Mouse (Mus musculus): ENCODE measurements at regions not wholly inside any gene's neighbourhood (a gene's known extent, or its start where the extent isn't known, plus 50 kb on each side); places are given as distances from the start of the nearest gene placed in this dataset.

DNA sequence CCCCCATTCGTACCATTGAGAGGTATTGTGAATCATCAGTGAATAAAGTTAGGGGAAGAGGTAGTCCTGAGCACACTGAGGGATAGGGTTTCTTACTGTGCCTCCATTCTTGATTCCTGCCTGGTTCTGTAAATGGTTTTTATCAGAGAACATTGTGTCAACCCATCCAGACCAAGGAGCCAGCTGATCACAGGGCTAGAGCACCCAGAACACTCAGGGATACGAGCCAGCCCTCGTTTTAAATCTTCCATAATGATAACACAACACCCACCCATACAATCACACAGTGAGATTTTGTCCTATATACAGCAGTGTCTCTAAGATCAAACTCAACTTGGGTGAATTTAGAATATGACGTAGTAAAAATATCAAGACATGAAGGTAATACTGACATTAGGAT, 424.7 kb upstream of the BB014433 start:
- no peak for DNase-seq

DNA sequence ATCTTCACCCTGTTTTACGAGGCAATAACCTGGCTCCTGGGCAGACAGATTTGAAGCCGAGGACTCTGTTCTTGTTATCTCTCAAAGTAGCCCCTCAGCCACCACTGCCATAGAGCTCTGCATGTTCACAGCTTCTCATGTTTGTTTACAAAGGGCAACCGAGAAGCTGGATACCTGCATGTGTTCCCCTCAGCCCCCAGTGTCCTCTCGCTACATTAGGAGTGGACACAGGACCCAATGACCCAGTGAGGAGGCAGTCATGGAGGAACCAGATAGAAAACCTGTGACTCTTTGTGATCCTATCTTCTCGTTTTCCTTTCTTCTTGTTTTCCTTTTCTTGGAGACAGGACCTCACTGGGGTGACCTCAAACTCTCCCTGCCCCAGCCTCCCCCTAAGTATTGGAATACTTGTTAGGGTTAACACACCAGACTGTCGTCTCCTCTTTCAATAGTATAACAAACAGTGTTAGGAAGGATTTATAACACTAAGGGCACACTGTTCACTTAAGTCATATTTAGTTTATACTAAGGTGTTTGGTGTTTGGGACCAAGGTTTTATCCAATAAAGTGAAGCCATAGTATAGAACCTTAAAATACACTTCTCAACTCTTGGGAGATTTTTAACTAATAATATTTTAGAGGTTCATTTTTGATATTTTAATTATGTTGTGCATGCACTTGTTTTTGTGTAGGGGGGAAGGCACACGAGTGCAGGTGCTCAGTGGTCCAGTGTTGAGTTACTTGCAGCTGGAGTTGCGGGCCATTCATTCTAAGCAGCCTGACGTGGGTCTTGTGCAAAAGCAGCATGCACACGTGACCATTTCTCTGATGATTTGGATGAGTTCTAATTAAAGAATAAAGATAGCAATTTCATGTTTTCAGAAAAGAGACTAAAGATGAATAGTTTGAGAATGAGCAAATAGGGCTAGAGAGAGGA, 422.9 kb upstream of the BB014433 start:
- no peak for DNase-seq

DNA sequence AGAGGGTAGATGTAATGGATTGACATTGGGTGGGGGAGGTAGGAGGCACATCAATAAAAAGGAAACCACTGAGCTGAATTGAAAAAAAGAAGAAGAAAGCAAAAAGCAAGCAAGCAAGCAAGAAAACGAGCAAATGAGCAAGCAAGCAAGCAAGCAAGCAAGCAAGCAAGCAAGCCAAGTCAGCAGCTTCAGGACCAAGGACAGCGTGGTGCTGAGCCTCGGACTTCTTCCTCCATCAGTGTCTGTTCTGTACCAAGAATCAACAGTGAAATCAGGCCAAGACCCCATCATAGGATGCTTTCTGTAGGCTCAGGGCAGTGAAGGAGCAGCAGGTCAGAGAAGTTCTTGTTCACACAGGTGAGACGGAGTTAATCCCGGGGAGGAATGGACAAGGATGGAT, 392.7 kb upstream of the BB014433 start:
- no peak for DNase-seq

- no peak for DNase-seq
These were observed 348.8 kb upstream of the BB014433 start for GRCm38 (mm10) chr8:15394722-15395115.

DNA sequence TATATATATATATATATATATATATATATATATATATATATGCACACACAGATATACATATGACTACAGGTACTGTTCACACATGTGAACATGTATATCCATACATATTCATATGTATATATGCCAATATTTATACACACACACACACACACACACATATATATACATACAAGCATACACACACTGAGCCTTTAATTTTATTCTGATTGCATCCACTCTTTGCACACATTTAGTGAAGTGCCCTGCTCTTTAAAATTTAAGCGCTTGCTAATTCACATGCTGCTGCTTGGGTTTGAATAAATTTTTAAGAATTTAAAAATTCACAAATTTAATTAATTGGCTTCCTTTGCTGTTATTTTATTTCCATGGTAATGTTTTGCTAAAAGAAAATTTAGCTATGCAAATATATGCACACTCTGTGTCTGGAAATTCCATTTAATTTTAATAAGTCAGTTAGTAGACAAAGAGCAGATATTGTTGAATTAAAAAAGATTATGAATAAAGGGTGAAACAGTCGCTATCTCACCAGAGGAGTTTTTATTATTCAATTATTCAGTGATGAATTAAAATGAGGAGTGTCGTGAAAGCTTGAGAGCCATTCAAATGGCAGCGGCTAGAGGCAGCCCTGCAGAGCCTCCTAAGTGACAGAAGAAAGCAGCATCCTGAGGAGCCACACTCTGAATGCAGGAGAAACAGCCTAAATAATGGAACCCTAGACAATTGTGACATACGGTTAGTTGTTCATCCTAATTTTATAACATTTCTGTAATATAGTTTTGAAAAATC, 348.3 kb upstream of the BB014433 start:
- DNase-seq, result no peak

- peak; percentile 24 for DNase-seq
These were observed 346.2 kb upstream of the BB014433 start for GRCm38 (mm10) chr8:15392056-15392455.

DNA sequence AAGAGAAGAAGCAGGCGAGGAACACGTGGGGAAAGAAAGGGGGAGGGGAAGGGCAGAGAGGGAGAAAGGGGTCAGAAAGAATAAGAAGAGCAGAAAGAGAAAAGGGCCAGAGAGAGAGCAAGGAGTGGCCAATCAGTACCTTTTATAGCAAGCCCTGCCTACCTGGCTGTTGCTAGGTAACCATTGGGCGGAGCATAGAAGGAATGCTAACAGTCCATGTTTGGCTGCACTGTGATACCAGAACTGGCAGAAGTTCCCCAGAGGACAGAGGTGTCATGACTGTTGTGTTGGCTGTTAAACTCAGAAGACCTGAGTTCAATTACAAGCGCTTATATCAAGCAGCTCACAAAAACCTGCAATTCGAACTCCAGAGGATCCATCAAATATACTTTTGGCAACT, 342.9 kb upstream of the BB014433 start:
- no peak for DNase-seq

- DNase-seq, result no peak
These were observed 321.2 kb upstream of the BB014433 start for GRCm38 (mm10) chr8:15367063-15367462.

DNA sequence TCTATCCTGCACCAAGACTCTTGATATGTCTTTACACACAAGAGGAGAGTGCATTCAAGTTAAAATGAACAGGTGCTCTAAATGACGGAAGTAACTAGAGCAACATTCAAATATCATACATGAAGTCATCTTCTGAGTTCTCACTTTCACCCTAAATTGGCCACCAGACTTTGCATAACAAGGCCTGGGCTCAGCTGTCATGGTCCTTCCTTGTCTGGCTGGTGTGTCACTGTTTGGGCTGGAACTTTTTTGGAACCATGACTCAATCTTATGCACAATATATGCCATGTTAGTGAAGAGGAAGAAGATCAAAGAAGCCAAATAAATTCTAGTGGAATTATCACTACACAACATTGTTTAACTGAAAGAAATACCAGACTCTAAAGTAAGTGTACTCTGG, 318.7 kb upstream of the BB014433 start:
- DNase-seq, result no peak

- DNase-seq, result no peak
These were observed 298.3 kb upstream of the BB014433 start for GRCm38 (mm10) chr8:15344151-15344550.

DNA sequence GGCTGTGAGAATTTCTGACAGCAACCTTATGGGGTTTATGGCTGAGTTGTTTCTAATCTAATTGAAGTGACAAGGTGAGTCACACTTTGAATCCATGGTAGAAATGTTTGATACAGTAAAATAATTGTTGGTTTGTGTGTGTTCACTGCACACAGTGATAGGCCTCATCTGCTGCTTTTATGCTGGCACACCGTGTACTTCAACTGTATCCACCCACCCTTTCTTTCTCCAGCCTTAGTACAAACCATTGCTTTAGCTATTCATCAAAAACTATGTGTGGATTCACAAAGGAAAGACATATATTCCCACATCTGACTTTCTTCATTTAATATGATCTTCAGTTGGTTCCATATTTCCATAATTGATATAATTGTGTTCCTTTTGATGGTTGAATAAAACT, 297.7 kb upstream of the BB014433 start:
- DNase-seq, result no peak

GRCm38 (mm10) chr8:15334532-15334931, 288.7 kb upstream of the BB014433 start:
- DNase-seq, result no peak

- DNase-seq, result no peak
These were observed 281.4 kb upstream of the BB014433 start for GRCm38 (mm10) chr8:15327312-15327711.

GRCm38 (mm10) chr8:15323421-15323820, 277.5 kb upstream of the BB014433 start:
- no peak for DNase-seq

DNA sequence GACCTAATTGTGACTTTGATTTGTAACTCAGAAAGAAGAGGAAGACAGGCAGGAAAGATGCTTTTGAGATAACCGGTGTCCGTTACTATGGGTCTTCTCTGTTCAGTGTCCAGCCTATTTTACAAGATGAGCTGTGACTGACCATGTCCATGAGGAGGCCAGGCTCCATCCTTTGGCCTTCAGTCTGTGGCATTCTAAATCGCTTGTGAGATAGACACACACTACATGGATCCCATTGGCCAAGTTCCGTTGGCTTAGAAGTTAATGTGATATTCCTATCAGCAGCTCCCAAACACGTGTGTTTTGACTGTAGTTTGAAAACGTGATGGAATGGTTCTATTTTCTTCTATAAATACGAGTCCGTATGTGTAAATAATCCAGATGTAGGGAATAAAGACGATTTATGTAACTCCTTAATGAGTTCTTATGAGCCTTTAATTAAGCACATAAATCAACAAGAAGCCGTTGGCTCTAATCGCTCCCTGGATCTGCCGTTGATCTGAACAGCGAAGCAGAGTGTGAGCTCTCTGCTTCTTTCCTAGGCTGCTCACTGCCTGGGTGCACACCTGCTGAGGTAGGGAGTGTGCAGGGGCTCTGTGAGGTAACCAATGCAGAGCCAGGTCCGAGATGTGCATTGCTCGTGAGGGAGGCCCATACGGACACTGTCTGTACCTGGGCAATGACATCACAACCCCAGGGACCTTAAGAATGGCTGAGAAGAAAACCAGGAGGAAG, 272.4 kb upstream of the BB014433 start:
- DNase-seq, result no peak

DNA sequence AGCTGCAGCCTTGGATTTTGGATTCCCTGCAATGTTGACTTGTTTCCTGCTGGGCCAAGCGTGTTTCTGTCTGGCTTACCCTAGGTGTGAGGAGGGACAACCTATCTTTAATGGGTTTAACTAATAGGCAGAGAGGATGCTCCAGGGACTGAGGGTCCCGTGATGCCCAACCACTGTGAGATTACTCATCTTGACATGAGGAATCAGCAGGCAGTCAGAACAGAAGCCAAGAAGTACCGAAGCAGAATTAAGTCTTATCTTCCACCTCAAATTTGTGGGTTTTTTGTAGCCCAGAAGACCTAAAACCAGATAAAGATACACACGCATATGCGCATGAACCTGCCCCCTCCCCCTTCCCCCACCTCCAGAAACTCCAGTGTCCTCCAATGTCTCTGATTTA, 267.6 kb upstream of the BB014433 start:
- DNase-seq, result no peak

GRCm38 (mm10) chr8:15311509-15311908, 265.6 kb upstream of the BB014433 start:
- no peak for DNase-seq

GRCm38 (mm10) chr8:15311045-15311444, 265.2 kb upstream of the BB014433 start:
- no peak for DNase-seq

- no peak for DNase-seq
These were observed 258.3 kb upstream of the BB014433 start for GRCm38 (mm10) chr8:15304143-15304677.

DNA sequence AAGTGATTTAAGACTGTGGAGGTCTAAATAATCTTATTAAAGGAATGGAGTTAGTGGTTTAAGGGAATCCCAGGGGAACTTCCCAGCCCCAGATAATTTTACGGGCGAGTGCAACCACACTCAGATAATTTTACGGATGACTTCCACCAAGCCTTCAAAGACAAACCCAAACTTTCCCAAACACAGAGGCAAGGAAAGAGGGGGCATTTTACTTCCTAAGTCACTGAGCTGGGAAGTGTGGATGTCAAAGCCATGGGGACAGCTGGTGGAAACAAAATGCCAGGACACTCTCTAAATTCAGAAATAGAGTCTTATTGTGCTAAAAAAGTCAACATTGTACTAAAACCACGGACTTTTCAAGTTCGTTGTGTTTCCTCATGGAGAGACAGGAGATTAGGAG, 227.9 kb upstream of the BB014433 start:
- DNase-seq, result no peak

DNA sequence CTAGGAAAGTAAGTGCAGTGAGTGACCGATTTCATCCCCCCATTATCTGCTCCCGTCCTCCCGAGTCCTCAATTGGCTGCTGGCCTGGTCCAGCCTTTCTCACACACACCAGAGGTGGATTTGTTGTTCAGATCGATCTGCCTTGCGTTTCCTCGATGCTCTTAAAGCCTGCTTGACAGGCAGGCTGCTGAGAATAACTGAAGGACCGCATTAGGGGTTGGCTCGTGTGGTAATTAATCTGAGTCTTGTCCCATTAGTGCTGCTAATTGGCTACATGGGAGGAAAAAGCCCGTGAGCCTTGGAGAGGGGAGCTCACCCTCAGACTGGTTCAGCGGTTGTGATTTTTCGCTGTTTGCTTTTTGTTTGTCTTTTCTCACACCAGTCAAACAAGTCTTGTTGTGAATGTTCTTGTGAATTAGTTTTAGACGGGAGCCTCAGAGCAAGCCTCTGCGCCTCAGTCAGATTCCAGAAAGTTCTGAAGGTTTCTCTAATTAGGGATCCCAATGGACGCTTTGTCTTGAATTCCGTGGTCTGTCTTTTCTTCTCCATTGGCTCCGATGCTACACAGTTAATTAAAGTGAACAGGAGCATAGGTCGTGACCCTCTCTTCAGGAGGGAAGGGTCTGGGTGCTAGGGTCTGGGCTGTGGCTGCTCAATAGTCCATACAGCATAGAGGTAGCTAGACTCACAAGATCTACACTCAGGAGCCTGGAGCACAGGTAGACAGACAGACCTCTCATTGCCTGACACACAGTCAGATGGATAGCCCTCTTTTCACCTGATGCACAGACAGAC, 226.1 kb upstream of the BB014433 start:
- DNase-seq, result no peak

- peak; percentile 39 for DNase-seq
These were observed 224.4 kb upstream of the BB014433 start for GRCm38 (mm10) chr8:15270290-15270689.

All from cerebellum, adult 9-10 months (tissue).